Mouse (Mus musculus): ENCODE results near the gene Mafg. TPM values are rescaled to one million over a fixed set of nuclear protein-coding genes. Genes with fewer than 3 reads are reported as not detected.

The Mafg gene
- polyA plus RNA-seq, 1 experiment from 2014 or later, result 17.8 TPM

DNA sequence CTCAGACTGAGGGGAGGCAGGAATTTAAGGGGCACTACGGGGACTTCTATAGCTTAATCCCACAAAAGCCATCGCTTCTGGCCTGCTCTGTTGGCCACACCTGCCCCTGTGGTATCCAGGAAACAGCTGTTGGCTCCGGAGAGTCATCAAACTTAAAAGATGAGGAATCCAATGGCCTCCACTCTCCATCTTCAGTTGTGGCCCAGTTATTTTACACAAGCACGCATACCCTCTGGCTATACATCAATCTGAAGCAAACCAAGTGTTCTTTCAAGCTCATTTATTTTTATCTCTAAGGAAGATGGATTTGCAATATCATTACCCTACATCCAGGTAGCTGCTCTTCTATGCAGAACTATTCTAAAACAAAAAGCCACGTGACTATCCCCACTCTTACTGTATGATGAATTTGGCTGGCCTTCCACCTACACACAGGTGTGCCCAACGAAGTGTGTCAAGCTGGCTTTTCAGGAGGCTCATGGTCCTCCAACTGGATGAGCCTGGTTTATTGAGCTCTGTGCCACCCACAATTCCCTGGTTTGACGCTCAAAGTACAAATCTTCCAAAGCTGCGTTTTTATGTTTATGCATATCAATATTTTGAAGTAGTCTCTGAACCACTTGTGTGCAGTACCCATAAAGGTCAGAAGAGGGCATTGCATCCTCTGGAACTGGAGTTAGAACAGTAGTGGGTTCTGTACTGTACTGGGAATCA is 51.0 kb downstream of the Mafg start:
- peaks cover 50% of the 10 kb centered on the region for H3K36me3 ChIP-seq
- 73% methylated on average over 8 of the region's 8 CpGs for WGBS

DNA sequence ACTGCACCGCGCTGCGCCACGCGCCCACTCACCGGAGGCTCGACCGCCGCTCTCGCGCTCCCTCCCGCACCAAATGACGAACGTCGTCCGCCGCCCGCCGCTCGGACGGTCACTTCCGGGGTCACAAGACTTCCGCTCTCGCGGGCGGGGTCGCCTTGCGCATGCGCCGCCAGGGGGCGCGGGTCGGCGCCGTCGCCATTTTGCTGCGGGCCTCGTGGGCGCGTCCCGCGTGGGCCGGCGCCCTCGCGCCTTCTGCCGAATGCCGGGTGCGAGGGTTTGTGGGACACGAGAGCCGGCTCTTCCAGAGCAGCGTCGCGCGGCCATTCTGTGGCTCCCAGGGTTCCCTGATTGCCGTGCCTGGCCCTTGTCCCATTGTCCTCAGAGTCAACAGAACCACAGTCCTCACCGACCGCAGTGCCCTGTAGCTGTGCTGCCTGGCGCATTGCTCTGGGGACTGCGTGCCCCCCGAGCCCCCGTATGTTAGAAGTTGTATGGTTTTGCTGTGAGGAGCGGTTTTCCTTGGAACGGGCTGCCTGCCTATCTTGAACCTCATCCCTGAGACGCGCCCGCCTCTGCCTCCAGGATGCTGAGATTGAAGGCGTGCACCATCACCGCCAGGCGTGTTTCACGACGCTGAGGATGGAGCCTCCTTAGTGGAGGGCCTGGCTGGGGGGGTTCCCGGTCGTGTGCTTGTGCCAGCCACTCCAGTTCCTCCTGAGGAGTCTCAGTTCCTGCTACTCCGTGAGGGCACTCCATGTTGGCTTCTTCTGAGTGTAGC is 51.7 kb downstream of the Mafg start, which contains the start of gene Arhgdia:
Gene Arhgdia (minus strand): TSS at position 135 of the 778 bp plus-strand sequence.
- Histone ChIP-seq H3K9ac (peak within 1 kb of the TSS; percentile 89), H3K27me3 (no peaks in the 10 kb centered on the region), H3K4me2 (peak within 1 kb of the TSS; percentile 93), H3K36me3 (peaks cover 48% of the 10 kb centered on the region), H3K4me3 (peak within 1 kb of the TSS; percentile 71), H3K27ac (peak within 1 kb of the TSS; percentile 91), H3K4me1 (replicated peaks) (peaks cover 26% of the 10 kb centered on the region), H3K9me3 (replicated peaks) (no peaks in the 10 kb centered on the region)
- 4% methylated on average over 69 of the region's 75 CpGs for WGBS
- ATAC-seq (replicated peaks; ENCODE audit: insufficient number of reproducible peaks, insufficient read depth, low FRiP score, low read depth), result peak; percentile 62

More for the DNA sequence above, 51.0 kb downstream of the Mafg start:
- no peak for ATAC-seq (replicated peaks; ENCODE audit: insufficient number of reproducible peaks, insufficient read depth, low FRiP score, low read depth)
- Histone ChIP-seq H3K4me1 (replicated peaks) (peaks cover 26% of the 10 kb centered on the region), H3K27ac (peak overlapping the region; percentile 91), H3K9me3 (replicated peaks) (no peaks in the 10 kb centered on the region), H3K4me3 (peak overlapping the region; percentile 71), H3K27me3 (no peaks in the 10 kb centered on the region), H3K9ac (peak overlapping the region; percentile 89), H3K4me2 (peak overlapping the region; percentile 93)

DNA sequence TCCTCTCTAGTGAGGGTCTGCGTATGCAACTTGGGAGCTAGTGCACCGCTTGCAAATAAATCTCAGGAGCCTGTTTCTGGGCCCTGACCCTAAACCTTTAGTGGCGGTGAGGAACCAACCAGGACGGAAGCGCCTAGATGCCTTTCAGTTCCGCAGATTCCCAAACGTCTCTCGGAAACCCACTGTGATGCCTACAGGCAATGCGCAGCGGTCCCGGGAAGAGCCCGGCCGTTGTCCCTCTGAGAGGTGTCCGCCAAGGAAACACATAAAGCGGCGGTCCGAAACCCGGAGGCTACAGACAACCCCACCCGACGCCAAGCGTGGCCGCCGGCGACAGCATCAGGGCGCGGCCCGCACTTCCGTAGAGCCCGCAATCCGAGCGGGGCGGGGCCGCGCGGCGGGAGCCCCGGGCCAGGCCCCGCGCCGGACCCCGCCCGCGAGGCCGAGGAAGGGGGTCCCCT is 52.5 kb downstream of the Mafg start:
- Histone ChIP-seq H3K4me2 (peak overlapping the region; percentile 93), H3K4me1 (replicated peaks) (peaks cover 26% of the 10 kb centered on the region), H3K27ac (peak overlapping the region; percentile 91), H3K4me3 (peak overlapping the region; percentile 71), H3K36me3 (peaks cover 41% of the 10 kb centered on the region), H3K9me3 (replicated peaks) (no peaks in the 10 kb centered on the region), H3K9ac (peak overlapping the region; percentile 89), H3K27me3 (no peaks in the 10 kb centered on the region)
- ATAC-seq (replicated peaks; ENCODE audit: insufficient number of reproducible peaks, insufficient read depth, low FRiP score, low read depth), result peak; percentile 66
- under 1% methylated on average over 43 of the region's 44 CpGs for WGBS

DNA sequence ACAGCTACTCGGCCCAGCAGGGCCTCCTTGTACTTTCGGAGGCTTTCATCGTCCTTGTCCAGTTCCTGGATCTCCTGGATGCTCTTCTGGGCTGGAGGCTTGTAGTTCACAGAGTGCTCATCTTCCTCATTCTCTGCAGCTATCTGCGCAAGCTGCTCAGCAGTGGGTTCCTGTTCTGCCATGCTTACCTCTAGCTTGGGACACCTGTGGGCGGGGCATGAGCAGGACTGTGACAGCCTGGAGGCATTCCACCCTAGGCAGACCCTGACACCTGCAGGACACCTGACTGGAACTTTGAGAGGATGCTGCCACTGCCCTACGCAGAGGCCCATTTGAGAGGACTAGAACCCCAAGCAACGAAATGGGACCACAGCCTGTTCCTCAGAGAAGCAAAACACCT is 53.2 kb downstream of the Mafg start:
- H3K4me2 ChIP-seq, result peak overlapping the region; percentile 93
- H3K4me1 ChIP-seq (replicated peaks), result peaks cover 26% of the 10 kb centered on the region
- H3K36me3 ChIP-seq, result peaks cover 34% of the 10 kb centered on the region
- H3K9me3 ChIP-seq (replicated peaks), result no peaks in the 10 kb centered on the region
- 52% methylated on average over 7 of the region's 7 CpGs for WGBS
- no peak for ATAC-seq (replicated peaks; ENCODE audit: insufficient number of reproducible peaks, insufficient read depth, low FRiP score, low read depth)
- no peaks in the 10 kb centered on the region for H3K27me3 ChIP-seq
- peak overlapping the region; percentile 89 for H3K9ac ChIP-seq
- peak overlapping the region; percentile 71 for H3K4me3 ChIP-seq
- peak overlapping the region; percentile 91 for H3K27ac ChIP-seq

DNA sequence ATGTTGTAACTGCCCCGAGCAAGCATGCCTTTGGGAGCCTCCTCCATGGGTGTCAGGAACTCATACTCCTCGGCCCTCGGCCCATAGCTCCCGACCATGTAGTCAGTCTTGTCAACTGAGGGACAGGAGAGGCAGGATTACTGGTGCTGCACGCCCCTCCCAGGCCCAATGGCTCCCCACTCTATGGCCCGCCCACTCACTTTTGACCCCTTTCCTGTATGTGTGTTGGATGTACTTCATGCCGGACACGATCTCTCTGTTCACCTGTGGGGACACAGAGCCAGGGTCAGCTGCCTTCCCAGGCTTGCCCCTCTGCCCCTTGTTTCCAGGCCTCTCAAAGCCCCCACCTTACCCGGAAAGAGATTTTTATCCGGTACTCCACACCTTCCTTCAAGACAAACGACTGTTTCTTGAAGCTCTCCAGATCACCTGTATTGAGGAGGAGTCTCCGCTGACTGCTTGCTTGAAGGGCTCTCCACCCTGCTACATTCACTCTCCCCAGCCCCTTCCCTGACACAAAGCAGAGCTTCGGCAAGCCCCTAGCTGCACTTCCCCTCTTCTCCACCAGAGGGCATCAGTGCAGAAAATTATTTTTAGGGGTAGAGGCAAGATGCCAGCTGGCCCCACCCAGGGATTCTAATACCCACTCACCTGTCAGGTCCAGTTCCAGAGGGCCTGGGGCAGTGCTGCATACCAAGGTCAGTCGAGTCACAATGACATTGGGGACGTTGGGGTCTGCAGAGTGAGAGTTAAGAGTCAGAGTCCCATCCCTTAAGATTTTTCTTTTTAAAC is 53.9 kb downstream of the Mafg start:
- H3K9me3 ChIP-seq (replicated peaks), result no peaks in the 10 kb centered on the region
- WGBS, result 42% methylated on average over 15 of the region's 15 CpGs
- H3K4me1 ChIP-seq (replicated peaks), result peaks cover 29% of the 10 kb centered on the region
- no peak for ATAC-seq (replicated peaks; ENCODE audit: insufficient number of reproducible peaks, insufficient read depth, low FRiP score, low read depth)
- H3K27me3 ChIP-seq, result no peaks in the 10 kb centered on the region
- H3K4me3 ChIP-seq, result peak overlapping the region; percentile 71
- peak overlapping the region; percentile 89; the same call in 1 of the 2 replicates for H3K9ac ChIP-seq
- H3K36me3 ChIP-seq, result peaks cover 30% of the 10 kb centered on the region
- peak overlapping the region; percentile 93 for H3K4me2 ChIP-seq
- H3K27ac ChIP-seq, result peak overlapping the region; percentile 91; the same call in 1 of the 2 replicates

DNA sequence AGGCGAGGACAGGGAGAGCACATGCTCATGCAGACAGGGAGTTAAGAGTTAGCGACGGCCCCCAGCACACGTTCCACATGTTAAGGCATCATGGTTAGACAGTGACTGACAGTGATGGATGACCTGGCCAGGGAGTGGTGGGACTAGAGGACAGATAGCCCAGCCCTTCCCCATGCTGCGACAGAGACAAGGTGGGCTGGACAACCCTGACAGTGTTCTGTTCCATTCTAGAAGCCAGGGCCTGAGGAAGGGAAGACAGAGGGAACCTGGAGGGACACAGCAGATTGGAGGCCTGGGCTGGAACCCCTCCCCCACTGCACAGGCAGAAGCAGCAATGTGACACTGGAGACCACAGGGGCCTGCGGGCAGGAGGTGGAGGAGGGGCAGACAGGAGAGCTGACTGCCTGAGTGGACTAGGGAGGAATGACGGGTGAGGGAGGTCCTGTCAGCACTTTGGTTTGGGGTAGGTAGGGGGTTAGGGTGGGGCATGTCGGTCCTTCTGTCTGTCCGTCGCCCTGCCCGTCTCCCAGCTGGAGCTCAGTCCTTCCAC is 54.6 kb downstream of the Mafg start:
- no peak overlapping the region for H3K9ac ChIP-seq
- no peak overlapping the region for H3K4me3 ChIP-seq
- H3K4me2 ChIP-seq, result 0 out of 2 replicates have a peak overlapping the region, but pooled peaks have one; percentile 93
- H3K36me3 ChIP-seq, result peaks cover 27% of the 10 kb centered on the region
- H3K27ac ChIP-seq, result no peak overlapping the region
- ATAC-seq (replicated peaks; ENCODE audit: insufficient number of reproducible peaks, insufficient read depth, low FRiP score, low read depth), result no peak
- no peaks in the 10 kb centered on the region for H3K27me3 ChIP-seq
- WGBS, result 61% methylated on average over 11 of the region's 11 CpGs
- H3K4me1 ChIP-seq (replicated peaks), result peaks cover 34% of the 10 kb centered on the region
- no peaks in the 10 kb centered on the region for H3K9me3 ChIP-seq (replicated peaks)

DNA sequence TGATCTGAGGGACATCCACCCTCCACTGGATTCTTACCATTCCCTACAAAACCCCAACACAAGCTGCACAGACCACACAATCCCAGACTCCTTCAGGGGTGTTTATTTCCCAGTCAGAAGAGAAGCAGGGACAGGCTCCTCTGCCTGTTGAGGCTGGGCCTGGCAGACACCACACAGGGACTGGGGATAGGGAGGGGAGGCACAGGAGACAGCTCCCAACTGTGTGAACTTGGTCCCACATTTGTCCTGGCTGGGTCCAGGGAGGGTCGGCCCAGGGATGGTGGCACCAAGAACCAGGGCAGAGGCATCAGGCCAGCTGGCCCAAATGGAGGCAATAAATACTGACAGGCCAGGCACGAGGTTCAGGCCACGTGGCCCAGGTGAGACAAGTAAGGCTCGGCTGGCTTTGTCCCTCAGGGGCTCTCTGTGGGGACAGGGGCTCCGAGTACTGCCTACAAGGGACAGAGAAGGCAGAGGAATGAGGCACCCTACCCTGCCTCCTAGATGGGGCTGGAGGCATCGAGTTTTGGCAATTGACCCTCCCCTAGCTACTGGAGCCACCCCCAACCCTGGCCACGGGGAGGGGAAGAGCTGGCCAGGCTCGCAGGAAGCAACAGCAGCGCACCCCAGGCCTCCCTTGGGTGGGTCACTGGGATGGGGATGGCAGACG is 55.2 kb downstream of the Mafg start:
- Histone ChIP-seq H3K36me3 (peaks cover 26% of the 10 kb centered on the region), H3K4me3 (no peak overlapping the region), H3K9ac (no peak overlapping the region), H3K4me2 (no peak overlapping the region), H3K27ac (no peak overlapping the region), H3K4me1 (replicated peaks) (peaks cover 34% of the 10 kb centered on the region), H3K27me3 (no peaks in the 10 kb centered on the region), H3K9me3 (replicated peaks) (no peaks in the 10 kb centered on the region)
- no peak for ATAC-seq (replicated peaks; ENCODE audit: insufficient number of reproducible peaks, insufficient read depth, low FRiP score, low read depth)
- WGBS, result 82% methylated on average over 10 of the region's 10 CpGs

DNA sequence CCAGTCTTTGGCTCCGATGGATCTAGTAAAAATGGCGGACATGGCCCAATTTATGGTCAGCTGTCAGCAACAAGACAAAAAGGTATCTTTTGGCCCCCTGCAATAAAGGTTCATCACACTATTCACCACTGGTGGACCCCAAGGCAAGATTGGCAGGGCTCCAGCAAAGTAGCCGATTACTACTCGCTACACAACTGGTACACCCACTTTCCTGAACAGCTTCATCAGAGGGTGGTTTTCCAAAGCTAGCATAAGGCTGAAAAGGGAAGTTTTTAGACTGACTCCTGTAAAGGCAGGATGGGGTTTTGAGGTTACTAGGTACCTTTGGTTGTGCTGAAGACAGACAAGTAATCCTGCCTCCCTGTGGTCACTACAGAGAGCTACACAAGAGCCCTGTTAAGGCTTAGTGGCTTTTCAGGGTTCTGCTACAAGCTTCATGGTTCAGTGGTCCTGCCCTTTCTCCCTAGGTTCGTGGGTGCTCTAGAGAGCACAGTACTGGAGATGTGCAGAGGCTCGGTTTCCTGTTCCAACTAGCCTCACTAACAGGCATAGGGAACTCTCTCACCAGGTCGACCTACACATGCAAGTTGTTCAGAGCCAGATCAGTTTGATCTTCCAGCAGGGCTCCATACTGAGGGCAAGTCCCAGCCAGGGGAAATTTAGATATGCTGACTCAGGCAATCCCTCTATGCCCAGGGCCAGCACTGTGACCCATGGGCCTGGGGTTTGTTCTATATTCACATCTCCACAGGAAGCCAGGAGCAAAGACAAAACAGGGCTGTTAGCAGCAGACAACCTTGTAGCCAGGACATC is 56.0 kb downstream of the Mafg start:
- Histone ChIP-seq H3K27ac (no peak overlapping the region), H3K9me3 (replicated peaks) (no peaks in the 10 kb centered on the region), H3K9ac (no peak overlapping the region), H3K4me2 (no peak overlapping the region), H3K4me1 (replicated peaks) (peaks cover 34% of the 10 kb centered on the region), H3K36me3 (peaks cover 26% of the 10 kb centered on the region), H3K4me3 (no peak overlapping the region), H3K27me3 (no peaks in the 10 kb centered on the region)
- ATAC-seq (replicated peaks; ENCODE audit: insufficient number of reproducible peaks, insufficient read depth, low FRiP score, low read depth), result no peak
- 81% methylated on average over 7 of the region's 7 CpGs for WGBS

DNA sequence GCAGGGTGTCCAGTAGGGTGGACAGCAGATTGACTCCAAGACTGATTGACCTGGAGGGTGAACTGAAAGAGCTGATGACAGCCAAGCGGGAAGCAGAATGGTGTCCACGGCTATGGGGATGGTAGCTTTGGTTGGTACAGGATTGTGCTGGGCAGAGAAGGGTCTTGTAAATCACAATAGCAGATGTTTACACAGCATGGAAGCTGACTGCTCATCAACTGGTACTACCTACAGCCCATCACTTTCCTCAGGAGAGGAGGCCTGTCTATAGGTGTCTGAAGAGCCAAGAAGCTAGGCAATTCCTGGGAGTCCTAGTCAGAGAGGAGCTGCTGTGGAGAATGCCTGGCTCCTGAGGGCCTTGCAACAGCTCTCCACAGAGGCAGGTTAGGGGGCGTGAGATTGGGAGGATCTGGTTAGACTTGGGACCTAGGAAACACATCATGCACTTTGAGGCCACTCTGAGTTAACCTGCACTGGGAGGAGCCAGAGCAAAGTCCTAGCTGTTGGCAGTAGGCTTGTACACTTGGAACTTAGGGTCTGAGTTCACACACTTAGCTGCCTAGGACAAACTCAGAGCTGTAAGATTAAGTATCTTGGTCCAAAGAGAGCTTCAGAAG is 56.9 kb downstream of the Mafg start:
- Histone ChIP-seq H3K4me3 (no peak overlapping the region), H3K4me2 (no peak overlapping the region), H3K27ac (no peak overlapping the region), H3K27me3 (no peaks in the 10 kb centered on the region), H3K4me1 (replicated peaks) (peaks cover 31% of the 10 kb centered on the region), H3K36me3 (peaks cover 26% of the 10 kb centered on the region), H3K9ac (no peak overlapping the region), H3K9me3 (replicated peaks) (no peaks in the 10 kb centered on the region)
- ATAC-seq (replicated peaks; ENCODE audit: insufficient number of reproducible peaks, insufficient read depth, low FRiP score, low read depth), result no peak
- WGBS, result 68% methylated on average over 3 of the region's 3 CpGs

Measured in heart, embryonic 15.5 days (tissue).